Mouse (Mus musculus) hindbrain, embryonic 11.5 days (tissue): ENCODE measurements around the gene Olfr177. TPM values are rescaled to one million over a fixed set of nuclear protein-coding genes. Genes with fewer than 3 reads are reported as not detected.

Experiments
- ATAC-seq: fragments of 200-750 bp; cut with Nextera tagmentation; 2 replicates; pipeline ENCODE4 v1.8.0; 2017; ENCODE audit warnings: mild to moderate bottlenecking, moderate TSS enrichment, moderate library complexity; ENCODE audit not compliant: low FRiP score
- DNase-seq: peaks from one replicate; pipeline ENCODE4 v3.0.0-alpha.2; 2015; ENCODE audit warnings: low spot score
- H3K27ac ChIP-seq: fragments of 300-500 bp; sonication (generic); 2 replicates; pipeline ENCODE4 v1.5.1; 2014; ENCODE audit warnings: mild to moderate bottlenecking, low read depth, low read length
- H3K27me3 ChIP-seq: fragments of 300-500 bp; sonication (generic); 2 replicates; pipeline ENCODE4 v1.6.1; 2014; ENCODE audit warnings: mild to moderate bottlenecking, low read length, moderate library complexity, mixed read lengths; ENCODE audit not compliant: control insufficient read depth, insufficient read depth
- H3K36me3 ChIP-seq: fragments of 300-500 bp; sonication (generic); 2 replicates; pipeline ENCODE4 v1.6.1; 2014; ENCODE audit warnings: mild to moderate bottlenecking, low read length, moderate library complexity, mixed read lengths; ENCODE audit not compliant: control insufficient read depth, insufficient read depth
- H3K4me1 ChIP-seq: fragments of 300-500 bp; sonication (generic); replicated peaks from 2 replicates; pipeline ENCODE4 v1.6.1; 2014; ENCODE audit warnings: low read length, mixed read lengths; ENCODE audit not compliant: control insufficient read depth, insufficient read depth
- H3K4me2 ChIP-seq: fragments of 300-500 bp; sonication (generic); replicated peaks from 2 replicates; pipeline ENCODE4 v1.6.1; 2014; ENCODE audit warnings: mild to moderate bottlenecking, low read depth, low read length
- H3K4me3 ChIP-seq: fragments of 300-500 bp; sonication (generic); 2 replicates; pipeline ENCODE4 v1.5.1; 2014; ENCODE audit warnings: low read depth, low read length
- H3K9ac ChIP-seq: fragments of 300-500 bp; sonication (generic); 2 replicates; pipeline ENCODE4 v1.6.1; 2014; ENCODE audit warnings: low read depth, low read length
- H3K9me3 ChIP-seq: fragments of 300-500 bp; sonication (generic); 2 replicates; pipeline ENCODE4 v1.6.1; 2016; ENCODE audit warnings: low read length; ENCODE audit not compliant: control insufficient read depth
- whole genome bisulfite sequencing: fragments of 180-500 bp; shearing (Covaris S2); extraction: QIAGEN DNeasy Blood & Tissue Kit; methylation state at CpG from one replicate; pipeline ENCODE4 v1.1.7; 2014; 5-methylcytosine and 5-hydroxymethylcytosine counted together
- polyA plus RNA-seq: library from polyadenylated mRNA; unstranded; fragments of >200 nt; fragmentation: Nextera tagmentation; extraction: Ambion mirVana; gene quantifications from 2 replicates; pipeline ENCODE4 v1.2.1, GENCODE M21; 2014

The Olfr177 gene
- polyA plus RNA-seq, result not detected in 2 replicates

DNA sequence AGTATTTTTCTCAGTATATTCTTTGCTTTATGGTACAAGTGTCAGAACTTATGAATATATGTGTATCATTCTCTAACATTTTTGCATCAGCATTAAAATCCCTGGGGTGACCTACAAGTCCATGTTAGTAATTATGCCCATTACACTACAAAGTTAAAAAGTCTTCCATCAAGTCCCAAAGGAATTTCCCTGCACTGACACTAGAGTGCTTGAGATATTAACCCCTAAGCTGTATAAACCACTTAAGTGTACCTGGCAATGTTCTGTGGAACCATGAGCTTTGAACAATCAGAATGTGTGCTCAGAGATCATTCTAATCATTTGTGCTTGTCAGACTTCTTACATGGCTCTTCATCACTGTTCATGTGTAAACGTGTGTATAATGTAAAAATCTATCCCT, at the start of gene Olfr177:
Olfr177 (minus strand) TSS at position 101 of the 400 bp plus-strand sequence.
- 58% methylated on average over 1 of the region's 1 CpGs for WGBS
- Histone ChIP-seq H3K4me2 (no peak within 1 kb of the TSS), H3K4me1 (no peaks in the 10 kb centered on the region), H3K9ac (no peak within 1 kb of the TSS), H3K27me3 (no peaks in the 10 kb centered on the region), H3K36me3 (no peaks in the 10 kb centered on the region), H3K27ac (no peak within 1 kb of the TSS), H3K9me3 (no peaks in the 10 kb centered on the region), H3K4me3 (no peak within 1 kb of the TSS)
- DNase-seq (no peak), ATAC-seq (no peak)

DNA sequence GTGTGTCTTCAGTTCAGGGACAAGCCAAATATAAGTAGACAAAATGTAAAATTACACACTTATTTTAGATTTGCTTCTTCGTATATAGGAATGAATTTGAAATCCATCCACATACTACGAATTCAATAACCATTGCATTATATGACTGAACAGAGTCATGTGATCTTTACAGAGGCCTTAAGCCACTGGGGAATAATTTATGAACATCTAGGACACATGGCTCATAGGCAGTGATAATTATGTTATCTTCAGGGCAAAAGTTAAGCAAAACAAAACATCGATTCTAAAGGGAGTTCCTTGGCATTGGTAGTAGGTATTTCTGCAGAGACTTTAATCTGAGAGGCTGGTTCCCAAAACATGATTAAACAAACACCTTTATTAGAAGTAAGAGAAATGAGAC, 17.4 kb upstream of the Olfr177 start, which contains the start of gene Olfr178:
Olfr178 (minus strand) TSS at position 101 of the 400 bp plus-strand sequence.
- ATAC-seq, result no peak

GRCm38 (mm10) chr16:58884416-58884815, 9.8 kb upstream of the Olfr177 start:
- Histone ChIP-seq H3K4me2 (no peak overlapping the region), H3K27me3 (no peaks in the 10 kb centered on the region), H3K27ac (no peak overlapping the region), H3K36me3 (no peaks in the 10 kb centered on the region), H3K9ac (no peak overlapping the region), H3K9me3 (no peaks in the 10 kb centered on the region), H3K4me3 (no peak overlapping the region), H3K4me1 (no peaks in the 10 kb centered on the region)
- DNase-seq (no peak), ATAC-seq (no peak)
- 93% methylated on average over 2 of the region's 2 CpGs for WGBS

More for the DNA sequence above, 17.4 kb upstream of the Olfr177 start, which contains the start of gene Olfr178:
- no peaks in the 10 kb centered on the region for H3K4me1 ChIP-seq
- 90% methylated on average over 3 of the region's 3 CpGs for WGBS
- no peaks in the 10 kb centered on the region for H3K27me3 ChIP-seq
- no peaks in the 10 kb centered on the region for H3K9me3 ChIP-seq
- H3K4me2 ChIP-seq, result no peak within 1 kb of the TSS
- H3K4me3 ChIP-seq, result no peak within 1 kb of the TSS
- H3K9ac ChIP-seq, result no peak within 1 kb of the TSS
- H3K27ac ChIP-seq, result no peak within 1 kb of the TSS
- H3K36me3 ChIP-seq, result no peaks in the 10 kb centered on the region
- no peak for DNase-seq

DNA sequence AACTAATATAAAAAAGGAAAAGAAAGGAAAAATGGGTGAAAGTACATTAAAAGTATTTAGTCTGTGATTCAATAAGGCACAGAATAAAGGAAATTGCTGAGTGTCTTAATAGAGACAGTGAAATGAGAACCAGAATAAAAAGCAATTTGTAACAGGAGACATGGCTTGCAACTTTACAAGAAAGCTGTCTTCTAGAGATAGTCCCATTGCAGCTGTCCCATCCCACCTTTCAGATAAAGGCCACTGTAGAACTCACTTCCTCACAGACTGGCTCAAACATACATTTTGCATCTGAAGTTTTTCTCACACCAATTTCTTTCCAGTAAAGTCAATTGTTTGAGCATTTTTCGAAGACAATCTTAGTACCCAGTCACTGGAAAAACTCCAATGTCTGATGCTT, 13.1 kb downstream of the Olfr177 start:
- ATAC-seq (no peak), DNase-seq (no peak)
- H3K27me3 ChIP-seq, result no peaks in the 10 kb centered on the region
- no peak overlapping the region for H3K4me2 ChIP-seq
- no peak overlapping the region for H3K4me3 ChIP-seq
- WGBS, result 86% methylated on average over 1 of the region's 1 CpGs
- no peaks in the 10 kb centered on the region for H3K9me3 ChIP-seq
- H3K27ac ChIP-seq, result no peak overlapping the region
- H3K4me1 ChIP-seq, result no peaks in the 10 kb centered on the region
- no peaks in the 10 kb centered on the region for H3K36me3 ChIP-seq
- no peak overlapping the region for H3K9ac ChIP-seq

GRCm38 (mm10) chr16:58860032-58860737, 14.4 kb downstream of the Olfr177 start:
- Histone ChIP-seq H3K4me3 (no peak overlapping the region), H3K4me1 (no peaks in the 10 kb centered on the region), H3K27ac (no peak overlapping the region), H3K4me2 (no peak overlapping the region), H3K9ac (no peak overlapping the region), H3K9me3 (no peaks in the 10 kb centered on the region), H3K36me3 (no peaks in the 10 kb centered on the region), H3K27me3 (no peaks in the 10 kb centered on the region)
- no peak for DNase-seq
- 85% methylated on average over 2 of the region's 2 CpGs for WGBS
- ATAC-seq, result no peak

DNA sequence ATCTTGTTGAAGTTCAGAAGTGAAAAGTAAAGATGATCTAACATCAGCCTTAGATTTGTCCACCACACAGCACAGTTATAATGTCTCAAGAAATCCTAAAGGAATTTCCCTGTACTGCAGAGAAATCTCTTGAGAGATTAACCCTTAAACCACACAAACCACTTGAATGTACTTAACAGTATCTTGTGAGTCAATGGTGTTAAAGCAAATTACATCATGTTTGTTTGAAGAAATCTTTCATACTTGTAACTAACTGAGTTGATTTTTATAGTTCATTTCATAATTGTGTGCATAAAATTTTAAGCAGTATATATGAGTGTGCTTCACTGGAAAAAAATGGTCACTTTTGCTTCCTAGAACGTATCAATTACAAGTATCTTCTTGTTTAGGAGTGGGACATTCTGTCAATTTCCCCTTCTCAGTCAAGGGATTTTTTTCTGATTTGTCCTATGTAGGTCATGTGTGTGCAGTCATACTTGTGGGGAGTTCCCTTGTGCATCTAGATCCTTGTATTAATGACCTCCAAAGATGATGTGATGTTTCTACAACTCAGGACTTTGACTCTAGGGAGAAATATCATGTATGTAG, 47.7 kb downstream of the Olfr177 start, which contains the start of gene Olfr175-ps1:
Olfr175-ps1 (minus strand) TSS at position 51 of the 588 bp plus-strand sequence.
- no peak for DNase-seq
- no peak for ATAC-seq
- Histone ChIP-seq H3K36me3 (no peaks in the 10 kb centered on the region), H3K27me3 (no peaks in the 10 kb centered on the region), H3K27ac (no peak within 1 kb of the TSS), H3K9ac (no peak within 1 kb of the TSS), H3K4me3 (no peak within 1 kb of the TSS), H3K9me3 (no peaks in the 10 kb centered on the region), H3K4me2 (no peak within 1 kb of the TSS), H3K4me1 (no peaks in the 10 kb centered on the region)
- 95% methylated on average over 1 of the region's 1 CpGs for WGBS

Other genes starting within 250 kb of the Olfr177 start
- gene E330017A01Rik, start 236.0 kb downstream of the Olfr177 start, polyA plus RNA-seq, result not detected in 2 replicates
- gene Cpox, start 204.5 kb downstream of the Olfr177 start, polyA plus RNA-seq, result 21.0 and 23.4 TPM in 2 replicates
- gene Gpr15, start 155.7 kb downstream of the Olfr177 start, polyA plus RNA-seq, result not detected in 2 replicates
- gene Cldnd1, start 146.9 kb downstream of the Olfr177 start, polyA plus RNA-seq, result 137 and 140 TPM in 2 replicates
- gene Olfr172, start 111.6 kb downstream of the Olfr177 start, polyA plus RNA-seq, result not detected in 2 replicates
- gene Olfr173, start 74.5 kb downstream of the Olfr177 start, polyA plus RNA-seq, result not detected in 2 replicates
- not detected in 2 replicates for gene Olfr175-ps1, start 48.0 kb downstream of the Olfr177 start, polyA plus RNA-seq
- gene Olfr178, start 17.3 kb upstream of the Olfr177 start, polyA plus RNA-seq, result not detected in 2 replicates
- not detected in 2 replicates for gene Olfr181, start 54.0 kb upstream of the Olfr177 start, polyA plus RNA-seq
- gene Olfr180, start 54.6 kb upstream of the Olfr177 start, polyA plus RNA-seq, result not detected in 2 replicates
- not detected in 2 replicates for gene Olfr183, start 120.6 kb upstream of the Olfr177 start, polyA plus RNA-seq
- not detected in 2 replicates for gene Olfr186, start 155.5 kb upstream of the Olfr177 start, polyA plus RNA-seq
- not detected in 2 replicates for gene Olfr187, start 165.0 kb upstream of the Olfr177 start, polyA plus RNA-seq
- gene Olfr190, start 203.2 kb upstream of the Olfr177 start, polyA plus RNA-seq, result not detected in 2 replicates
- not detected in 2 replicates for gene Olfr191, start 215.1 kb upstream of the Olfr177 start, polyA plus RNA-seq
- not detected in 2 replicates for gene Olfr193, start 237.1 kb upstream of the Olfr177 start, polyA plus RNA-seq
- gene Olfr194, start 246.3 kb upstream of the Olfr177 start, polyA plus RNA-seq, result not detected in 2 replicates